Mouse (Mus musculus): ENCODE data around the gene Adss.

The Adss gene

GRCm38 (mm10) chr1:177727883-177728525 lies 68.3 kb downstream of the Adss start:
- no peak for DNase-seq (ENCODE audit: low read depth, low spot score)

GRCm38 (mm10) chr1:177726870-177727269 lies 69.4 kb downstream of the Adss start:
- DNase-seq (ENCODE audit: low read depth, low spot score), result no peak

GRCm38 (mm10) chr1:177723786-177724185 lies 72.5 kb downstream of the Adss start:
- DNase-seq (ENCODE audit: low read depth, low spot score), result no peak

DNA sequence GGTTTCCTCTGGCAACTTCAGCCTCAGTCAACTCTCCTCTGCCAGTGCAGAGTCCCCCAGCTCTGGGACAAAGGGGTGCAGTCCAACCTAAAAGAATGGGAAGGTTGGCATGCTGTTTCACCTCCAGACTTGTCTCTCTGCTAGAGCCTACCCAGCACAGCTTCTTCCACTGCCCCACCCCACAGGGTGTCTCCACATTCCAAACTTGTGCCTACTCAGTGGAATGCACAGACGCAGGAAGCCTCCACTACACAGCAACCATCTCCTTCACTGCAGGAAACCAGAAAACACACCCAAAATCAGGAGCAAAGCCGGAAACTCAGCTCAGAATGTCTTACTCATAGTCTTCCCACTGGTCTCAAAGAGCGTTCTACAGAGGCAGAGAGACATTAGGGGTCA lies 77.3 kb downstream of the Adss start:
- DNase-seq (ENCODE audit: low read depth, low spot score), result no peak

GRCm38 (mm10) chr1:177718340-177719028 lies 77.8 kb downstream of the Adss start:
- DNase-seq (ENCODE audit: low read depth, low spot score), result no peak

GRCm38 (mm10) chr1:177717057-177717835 lies 79.1 kb downstream of the Adss start:
- no peak for DNase-seq (ENCODE audit: low read depth, low spot score)

DNA sequence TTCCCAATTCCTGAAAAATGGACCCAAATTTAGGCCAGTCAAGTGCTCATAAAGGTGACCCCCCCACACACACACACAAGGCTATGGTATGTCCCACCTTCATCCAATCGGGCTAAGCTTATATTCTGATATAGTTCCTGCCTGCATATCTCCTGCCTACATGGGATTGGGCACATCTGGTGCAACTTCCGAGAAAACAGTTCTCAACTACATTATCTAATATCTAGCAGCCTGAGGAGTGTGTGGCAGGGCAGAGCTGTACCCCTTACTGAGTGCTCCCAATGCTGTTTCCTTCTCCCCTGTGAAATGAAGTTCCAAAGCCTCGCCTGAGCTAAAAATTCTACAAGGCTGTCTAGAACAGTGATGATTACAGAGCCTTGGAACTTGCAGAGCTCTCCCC lies 79.9 kb downstream of the Adss start:
- no peak for DNase-seq (ENCODE audit: low read depth, low spot score)

- no peak for DNase-seq (ENCODE audit: low read depth, low spot score)
These were observed 81.8 kb downstream of the Adss start for GRCm38 (mm10) chr1:177714397-177715012.

GRCm38 (mm10) chr1:177713635-177714396 lies 82.5 kb downstream of the Adss start:
- DNase-seq (ENCODE audit: low read depth, low spot score), result no peak
